Mouse (Mus musculus): ENCODE measurements at regions not wholly inside any gene's neighbourhood (a gene's known extent, or its start where the extent isn't known, plus 50 kb on each side); places are given as distances from the start of the nearest gene placed in this dataset.
"Not testable (repeated sequence)": the region's sequence is repeated elsewhere in the genome, so short reads cannot be mapped to it uniquely, and the experiment has no call there.

GRCm38 (mm10) chr4:10351876-10352627 lies 522.2 kb upstream of the 2610301B20Rik start:
- no peak for DNase-seq

GRCm38 (mm10) chr4:10357572-10357971 lies 516.7 kb upstream of the 2610301B20Rik start:
- DNase-seq, result no peak

- DNase-seq, result no peak
Measured at GRCm38 (mm10) chr4:10389790-10390189, 484.5 kb upstream of the 2610301B20Rik start.

- no peak for DNase-seq
Measured at GRCm38 (mm10) chr4:10397249-10397648, 477.0 kb upstream of the 2610301B20Rik start.

GRCm38 (mm10) chr4:10398075-10398474 lies 476.2 kb upstream of the 2610301B20Rik start:
- DNase-seq, result no peak

GRCm38 (mm10) chr4:10399649-10400048 lies 474.6 kb upstream of the 2610301B20Rik start:
- no peak for DNase-seq

GRCm38 (mm10) chr4:10402928-10403327 lies 471.4 kb upstream of the 2610301B20Rik start:
- no peak for DNase-seq

GRCm38 (mm10) chr4:10404438-10404837 lies 469.9 kb upstream of the 2610301B20Rik start:
- DNase-seq, result peak; percentile 8

GRCm38 (mm10) chr4:10405102-10405501 lies 469.2 kb upstream of the 2610301B20Rik start:
- no peak for DNase-seq

- no peak for DNase-seq
Measured at GRCm38 (mm10) chr4:10414274-10414673, 460.0 kb upstream of the 2610301B20Rik start.

GRCm38 (mm10) chr4:10421354-10421753 lies 452.9 kb upstream of the 2610301B20Rik start:
- no peak for DNase-seq

- DNase-seq, result no peak
Measured at GRCm38 (mm10) chr4:10434438-10434837, 439.9 kb upstream of the 2610301B20Rik start.

- not testable (repeated sequence) for DNase-seq
Measured at GRCm38 (mm10) chr4:10439921-10440320, 434.4 kb upstream of the 2610301B20Rik start.

GRCm38 (mm10) chr4:10459603-10460002 lies 414.7 kb upstream of the 2610301B20Rik start:
- no peak for DNase-seq

- DNase-seq, result no peak
Measured at GRCm38 (mm10) chr4:10480936-10481335, 393.4 kb upstream of the 2610301B20Rik start.

- peak; percentile 3 for DNase-seq
Measured at GRCm38 (mm10) chr4:10508163-10508821, 366.0 kb upstream of the 2610301B20Rik start.

GRCm38 (mm10) chr4:10510013-10510412 lies 364.3 kb upstream of the 2610301B20Rik start:
- DNase-seq, result no peak

GRCm38 (mm10) chr4:10550711-10551305 lies 323.5 kb upstream of the 2610301B20Rik start:
- DNase-seq, result no peak

GRCm38 (mm10) chr4:10553724-10554123 lies 320.6 kb upstream of the 2610301B20Rik start:
- DNase-seq, result no peak

- DNase-seq, result no peak
Measured at GRCm38 (mm10) chr4:10560078-10560477, 314.2 kb upstream of the 2610301B20Rik start.

- no peak for DNase-seq
Measured at GRCm38 (mm10) chr4:10604513-10604912, 269.8 kb upstream of the 2610301B20Rik start.

GRCm38 (mm10) chr4:10607855-10608576 lies 266.3 kb upstream of the 2610301B20Rik start:
- no peak for DNase-seq

- DNase-seq, result no peak
Measured at GRCm38 (mm10) chr4:10610784-10611183, 263.5 kb upstream of the 2610301B20Rik start.

Measured in liver (tissue).